Mouse (Mus musculus): Measurements from ENCODE around the gene Ube2o. TPM values are rescaled to one million over a fixed set of nuclear protein-coding genes. Genes with fewer than 3 reads are reported as not detected.
A peak's percentile ranks its signal among the peaks of the same experiment; 100 is the strongest.
"Not testable (repeated sequence)": the region's sequence is repeated elsewhere in the genome, so short reads cannot be mapped to it uniquely, and the experiment has no call there.

The Ube2o gene
- total RNA-seq, 2 experiments from 2014 or later: 5.2 to 5.4 TPM

- ATAC-seq (replicated peaks; ENCODE audit: poor library complexity, severe bottlenecking): peak; percentile 62
These were observed 35.3 kb upstream of the Ube2o start for GRCm38 (mm10) chr11:116616438-116617118.

GRCm38 (mm10) chr11:116615735-116616437 lies 34.6 kb upstream of the Ube2o start:
- peak; percentile 65 for ATAC-seq (replicated peaks; ENCODE audit: poor library complexity, severe bottlenecking)

- no peak for ATAC-seq (replicated peaks; ENCODE audit: poor library complexity, severe bottlenecking)
These were observed 32.0 kb upstream of the Ube2o start for GRCm38 (mm10) chr11:116613234-116613633.

GRCm38 (mm10) chr11:116612554-116612953 lies 31.3 kb upstream of the Ube2o start:
- ATAC-seq (replicated peaks; ENCODE audit: poor library complexity, severe bottlenecking): no peak

- ATAC-seq (replicated peaks; ENCODE audit: poor library complexity, severe bottlenecking): no peak
These were observed 30.6 kb upstream of the Ube2o start for GRCm38 (mm10) chr11:116611883-116612282.

- ATAC-seq (replicated peaks; ENCODE audit: poor library complexity, severe bottlenecking): not testable (repeated sequence)
These were observed 29.9 kb upstream of the Ube2o start for GRCm38 (mm10) chr11:116611168-116611567.

- no peak for ATAC-seq (replicated peaks; ENCODE audit: poor library complexity, severe bottlenecking)
These were observed 28.9 kb upstream of the Ube2o start for GRCm38 (mm10) chr11:116609965-116610630.

GRCm38 (mm10) chr11:116607717-116608116 lies 26.5 kb upstream of the Ube2o start:
- no peak for ATAC-seq (replicated peaks; ENCODE audit: poor library complexity, severe bottlenecking)

GRCm38 (mm10) chr11:116604097-116604496 lies 22.9 kb upstream of the Ube2o start:
- ATAC-seq (replicated peaks; ENCODE audit: poor library complexity, severe bottlenecking): no peak

GRCm38 (mm10) chr11:116603339-116603738 lies 22.1 kb upstream of the Ube2o start:
- peak; percentile 51 for ATAC-seq (replicated peaks; ENCODE audit: poor library complexity, severe bottlenecking)

GRCm38 (mm10) chr11:116602043-116602442 lies 20.8 kb upstream of the Ube2o start:
- ATAC-seq (replicated peaks; ENCODE audit: poor library complexity, severe bottlenecking): no peak

GRCm38 (mm10) chr11:116601166-116601565 lies 19.9 kb upstream of the Ube2o start:
- ATAC-seq (replicated peaks; ENCODE audit: poor library complexity, severe bottlenecking): no peak

- no peak for ATAC-seq (replicated peaks; ENCODE audit: poor library complexity, severe bottlenecking)
These were observed 18.0 kb upstream of the Ube2o start for GRCm38 (mm10) chr11:116599230-116599629.

GRCm38 (mm10) chr11:116598193-116598592 lies 16.9 kb upstream of the Ube2o start:
- no peak for ATAC-seq (replicated peaks; ENCODE audit: poor library complexity, severe bottlenecking)

- no peak for ATAC-seq (replicated peaks; ENCODE audit: poor library complexity, severe bottlenecking)
These were observed 15.5 kb upstream of the Ube2o start for GRCm38 (mm10) chr11:116596766-116597165.

- ATAC-seq (replicated peaks; ENCODE audit: poor library complexity, severe bottlenecking): no peak
These were observed 12.1 kb upstream of the Ube2o start for GRCm38 (mm10) chr11:116593345-116593744.

GRCm38 (mm10) chr11:116592428-116592827 lies 11.2 kb upstream of the Ube2o start:
- peak; percentile 97 for ATAC-seq (replicated peaks; ENCODE audit: poor library complexity, severe bottlenecking)

GRCm38 (mm10) chr11:116591621-116592020 lies 10.4 kb upstream of the Ube2o start:
- ATAC-seq (replicated peaks; ENCODE audit: poor library complexity, severe bottlenecking): no peak

GRCm38 (mm10) chr11:116589574-116589973 lies 8.3 kb upstream of the Ube2o start:
- no peak for ATAC-seq (replicated peaks; ENCODE audit: poor library complexity, severe bottlenecking)

- ATAC-seq (replicated peaks; ENCODE audit: poor library complexity, severe bottlenecking): no peak
These were observed 7.8 kb upstream of the Ube2o start for GRCm38 (mm10) chr11:116589020-116589531.
